Mouse (Mus musculus): ENCODE results near the gene Babam2.

GRCm38 (mm10) chr5:31906286-31906951 is 208.9 kb downstream of the Babam2 start:
- TF ChIP-seq CTCF (IDR thresholded peaks at IDR 0.05; ENCODE audit: extremely low read depth, insufficient read length, insufficient replicate concordance, low read depth, low read length) (no peak), POLR2A (IDR thresholded peaks at IDR 0.05; ENCODE audit: low read depth, low read length) (no peak)

Data from small intestine, adult 2 months (tissue).